ENCODE assay signal across 11 mouse cellular contexts in genomic region chr1:146498780-146499114, GRCm38 (mm10). TPM values are rescaled to one million over a fixed set of nuclear protein-coding genes. Genes with fewer than 3 reads are reported as not detected.
DNase-seq lines count a peak whose midpoint lies in the region; ATAC-seq and TF ChIP-seq lines count a peak whose summit lies in the region.
"Had no signal": no experiment of that assay in that cellular context is flagged by ENCODE, and none has a peak within 500 bp of the region (broad histone marks: within the 10 kb centered on the region; RNA-seq: fewer than 3 reads in every experiment).

No protein-coding gene starts in this region.

- TF ChIP-seq POLR2A in liver, adult 2 months (IDR thresholded peaks at IDR 0.05; ENCODE audit: extremely low read depth, insufficient read depth, low read length), result no peak
- no peak for TF ChIP-seq POLR2A in limb, embryonic 14.5 days (IDR thresholded peaks at IDR 0.05; ENCODE audit: borderline replicate concordance, extremely low read depth, insufficient read depth, insufficient read length)

- H3K79me2 ChIP-seq in liver, adult 2 months (ENCODE audit: control insufficient read depth, insufficient read depth, low read length), result no peaks in the 10 kb centered on the region

- peak overlapping the region; percentile 84 for H3K4me2 ChIP-seq in forebrain, postnatal 0 days (ENCODE audit: low read depth)
- peak overlapping the region; percentile 68 for H3K4me2 ChIP-seq in limb, embryonic 14.5 days (replicated peaks; ENCODE audit: low read depth, low read length, severe bottlenecking)
- peak overlapping the region; percentile 71 for H3K4me2 ChIP-seq in stomach, embryonic 14.5 days (replicated peaks; ENCODE audit: low read depth, low read length)

- H3K27me3 ChIP-seq in liver, adult 2 months (ENCODE audit: control insufficient read depth, insufficient read depth, low read length), result peaks cover 5% of the 10 kb centered on the region; the same call in 1 of the 2 replicates
- H3K27me3 ChIP-seq in forebrain, postnatal 0 days (ENCODE audit: insufficient read depth, low read length), result 0 out of 2 replicates have a peak, but pooled peaks cover 4% of the 10 kb centered on the region
- H3K27me3 ChIP-seq in limb, embryonic 14.5 days (ENCODE audit: control insufficient read depth, insufficient read depth, low read length), result peaks cover 31% of the 10 kb centered on the region
- peaks cover 10% of the 10 kb centered on the region for H3K27me3 ChIP-seq in stomach, embryonic 14.5 days (ENCODE audit: control insufficient read depth, insufficient read depth, low read length)

- H3K9me3 ChIP-seq in forebrain, postnatal 0 days (ENCODE audit: low read length), result no peaks in the 10 kb centered on the region
- H3K9me3 ChIP-seq in limb, embryonic 14.5 days (ENCODE audit: control insufficient read depth, low read length), result no peaks in the 10 kb centered on the region
- H3K9me3 ChIP-seq in stomach, embryonic 14.5 days (ENCODE audit: control insufficient read depth, low read depth, low read length), result no peaks in the 10 kb centered on the region

- WGBS in liver, adult 2 months, result 0% methylated on average over 1 of the region's 1 CpGs
- 20% methylated on average over 1 of the region's 1 CpGs for whole genome bisulfite sequencing in forebrain, postnatal 0 days
- 13% methylated on average over 1 of the region's 1 CpGs for WGBS in limb, embryonic 14.5 days
- WGBS in stomach, embryonic 14.5 days, result 6% methylated on average over 1 of the region's 1 CpGs

- no peaks in the 10 kb centered on the region for H3K36me3 ChIP-seq in liver, adult 2 months (ENCODE audit: control insufficient read depth, insufficient read depth, low read length)
- H3K36me3 ChIP-seq in forebrain, postnatal 0 days (ENCODE audit: insufficient read depth), result no peaks in the 10 kb centered on the region
- no peaks in the 10 kb centered on the region for H3K36me3 ChIP-seq in limb, embryonic 14.5 days (ENCODE audit: control insufficient read depth, insufficient read depth, low read length)
- no peaks in the 10 kb centered on the region for H3K36me3 ChIP-seq in stomach, embryonic 14.5 days (ENCODE audit: control insufficient read depth, insufficient read depth, low read length)

- no peak for ATAC-seq in forebrain, postnatal 0 days
- ATAC-seq in limb, embryonic 14.5 days (ENCODE audit: low FRiP score, low read depth), result no peak
- ATAC-seq in stomach, embryonic 14.5 days (ENCODE audit: insufficient number of reproducible peaks, insufficient read depth, low FRiP score, low read depth), result no peak; the same call in 1 of the 2 replicates
- ATAC-seq: Patski had no signal

- H3K9ac ChIP-seq in liver, adult 2 months (ENCODE audit: low read depth, low read length), result no peak overlapping the region
- H3K9ac ChIP-seq in forebrain, postnatal 0 days, result peak overlapping the region; percentile 10
- H3K9ac ChIP-seq in limb, embryonic 14.5 days (ENCODE audit: low read depth, low read length, severe bottlenecking), result no peak overlapping the region
- H3K9ac ChIP-seq in stomach, embryonic 14.5 days (replicated peaks; ENCODE audit: low read depth, low read length), result no peak overlapping the region

- H3K4me1 ChIP-seq in liver, adult 2 months (ENCODE audit: control insufficient read depth, insufficient read depth, low read length), result no peaks in the 10 kb centered on the region; the same call in 1 of the 2 replicates
- H3K4me1 ChIP-seq in forebrain, postnatal 0 days (ENCODE audit: insufficient read depth), result 0 out of 2 replicates have a peak, but pooled peaks cover 3% of the 10 kb centered on the region
- 0 out of 2 replicates have a peak, but pooled peaks cover 4% of the 10 kb centered on the region for H3K4me1 ChIP-seq in limb, embryonic 14.5 days (ENCODE audit: control insufficient read depth, insufficient read depth, low read length)
- no peaks in the 10 kb centered on the region; the same call in 1 of the 2 replicates for H3K4me1 ChIP-seq in stomach, embryonic 14.5 days (ENCODE audit: control insufficient read depth, insufficient read depth, low read length)

- H3K4me3 ChIP-seq in liver, adult 2 months (ENCODE audit: insufficient read depth, low read depth, low read length), result no peak overlapping the region
- peak overlapping the region; percentile 59 for H3K4me3 ChIP-seq in forebrain, postnatal 0 days (ENCODE audit: low read depth, low read length)
- H3K4me3 ChIP-seq in limb, embryonic 14.5 days (replicated peaks; ENCODE audit: low read length), result peak overlapping the region; percentile 44
- H3K4me3 ChIP-seq in stomach, embryonic 14.5 days (ENCODE audit: low read depth, low read length), result peak overlapping the region; percentile 44
- H3K4me3 ChIP-seq: erythroblast, embryonic 14.5 days had no signal

- DNase-seq in liver, adult 2 months (ENCODE audit: extremely low read depth, low read depth, low spot score), result peak; percentile 14
- DNase-seq in liver, result no peak
- DNase-seq in forebrain, postnatal 0 days, result no peak
- no peak for DNase-seq in limb, embryonic 14.5 days (ENCODE audit: low spot score)
- DNase-seq in adrenal gland, postnatal 36 days, result no peak
- no peak for DNase-seq in right cerebral cortex, postnatal 14 days
- DNase-seq in left cerebral cortex, adult 8-10 months (ENCODE audit: low spot score in 2 of 2), result no peak
- DNase-seq: lung, adult 18-20 months had no signal

- no peak for TF ChIP-seq CTCF in liver, adult 2 months (IDR thresholded peaks at IDR 0.05; ENCODE audit: low read depth, low read length)
- no peak for TF ChIP-seq CTCF in forebrain, postnatal 0 days (IDR thresholded peaks at IDR 0.05; ENCODE audit: low read depth)

- H3K27ac ChIP-seq in liver, adult 2 months (replicated peaks; ENCODE audit: insufficient read depth, low read depth, low read length), result no peak overlapping the region
- H3K27ac ChIP-seq in forebrain, postnatal 0 days (ENCODE audit: low read depth, low read length), result no peak overlapping the region
- no peak overlapping the region for H3K27ac ChIP-seq in limb, embryonic 14.5 days (replicated peaks; ENCODE audit: low read depth, low read length)
- no peak overlapping the region for H3K27ac ChIP-seq in stomach, embryonic 14.5 days (ENCODE audit: low read length)

RNA-seq across cellular contexts. Expression of gene Brinp3, which starts 4.2 kb away (rescaled TPM):
- not detected in 2 replicates for total RNA-seq in liver, adult 2 months (2014; rRNA removed)
- polyA plus RNA-seq in liver, adult 2 months (2012; rRNA removed), result not detected in 2 replicates
- 42.4 and 59.0 TPM in 2 replicates for total RNA-seq in forebrain, postnatal 0 days (2014; rRNA removed)
- polyA plus RNA-seq in forebrain, postnatal 0 days (2015; fragmentation: Nextera tagmentation; extraction: Ambion mirVana), result 19.7 and 32.2 TPM in 2 replicates
- 1.7 and 1.8 TPM in 2 replicates for polyA plus RNA-seq in limb, embryonic 14.5 days (2012; rRNA removed)
- polyA plus RNA-seq in limb, embryonic 14.5 days (2014; fragmentation: Nextera tagmentation; extraction: Ambion mirVana), result 1.9 and 2.7 TPM in 2 replicates
- 5.3 and 5.8 TPM in 2 replicates for polyA plus RNA-seq in stomach, embryonic 14.5 days (2014; fragmentation: Nextera tagmentation; extraction: Ambion mirVana)
- under 1 TPM in 1 of 2 experiments, not detected in 1; 0.26 TPM for total RNA-seq in adrenal gland, postnatal 36 days (2021)
- total RNA-seq in left cerebral cortex, adult 8-10 months (2022), result 10 to 100 TPM; 39.0 to 47.8 (median 43.7) TPM
- polyA plus RNA-seq: erythroblast, embryonic 14.5 days; Patski had no signal

Comparison
In these comparisons a context has a peak if more than half of its experiments do, and no peak if none do; other contexts are left out.
1. RNA of gene Brinp3, which starts 4.2 kb away (total RNA-seq): 42.4 to 59.0 TPM in forebrain, postnatal 0 days and 39.0 to 47.8 TPM in left cerebral cortex, adult 8-10 months; 0.26 TPM in adrenal gland, postnatal 36 days and not detected in liver, adult 2 months; every median in the first group is over 10 times any median in the second.
2. Peak in every context shown above with its lines, with median percentiles within 50 percentile points of each other: H3K4me2 ChIP-seq.